Mouse (Mus musculus) lung, postnatal 0 days (tissue): ENCODE measurements around the gene Bves.

Experiments used
- CTCF ChIP-seq: IDR thresholded peaks from 2 replicates; pipeline ENCODE4 v1.5.1; 2016; ENCODE audit warnings: antibody characterized with exemption, mild to moderate bottlenecking
- EP300 ChIP-seq: IDR thresholded peaks from 2 replicates; pipeline ENCODE4 v1.6.1; 2016; ENCODE audit warnings: antibody characterized with exemption, mild to moderate bottlenecking, control low read depth

DNA sequence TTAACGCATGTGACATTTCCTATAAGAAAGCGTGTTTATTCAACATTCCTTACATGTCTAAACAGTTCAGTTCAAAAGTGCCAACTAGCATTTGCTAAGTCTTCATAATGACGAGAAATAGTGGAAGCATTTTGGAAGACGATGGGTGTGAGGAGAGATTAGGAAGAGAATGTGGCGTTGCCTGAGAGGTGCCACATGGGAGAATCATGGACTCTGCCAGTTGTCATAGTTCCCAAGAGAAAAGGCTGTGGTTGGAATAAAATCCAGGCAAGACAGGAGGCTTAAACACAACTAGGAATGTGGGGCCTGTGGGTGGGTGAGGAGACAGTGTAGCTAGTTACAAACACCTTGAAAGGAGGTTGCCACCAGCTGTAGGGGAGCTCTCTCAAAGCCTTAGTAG, 30.4 kb upstream of the Bves start:
- TF ChIP-seq CTCF (no peak), EP300 (no peak)
